Mouse (Mus musculus) T-cell, adult 2 months (primary cell): ENCODE data around the gene Aarsd1.
A peak's percentile ranks its signal among the peaks of the same experiment; 100 is the strongest.
"Not testable (repeated sequence)": the region's sequence is repeated elsewhere in the genome, so short reads cannot be mapped to it uniquely, and the experiment has no call there.

ENCODE experiments used
- DNase-seq: peaks from one replicate; pipeline ENCODE4 v3.0.0; 2022; ENCODE audit warnings: low spot score

Gene Aarsd1

GRCm38 (mm10) chr11:101446860-101447259, 29.4 kb upstream of the Aarsd1 start:
- DNase-seq, result not testable (repeated sequence)

- no peak for DNase-seq
These were observed 28.9 kb upstream of the Aarsd1 start for GRCm38 (mm10) chr11:101446319-101446718.

GRCm38 (mm10) chr11:101442760-101443159, 25.3 kb upstream of the Aarsd1 start:
- no peak for DNase-seq

- DNase-seq, result peak; percentile 99
These were observed 24.8 kb upstream of the Aarsd1 start, which contains the start of gene Rpl27 for GRCm38 (mm10) chr11:101442127-101442693. Gene Rpl27 (plus strand): TSS chr11:101442298.

- DNase-seq, result not testable (repeated sequence)
These were observed 24.2 kb upstream of the Aarsd1 start for GRCm38 (mm10) chr11:101441450-101442126.

- not testable (repeated sequence) for DNase-seq
These were observed 20.6 kb upstream of the Aarsd1 start for GRCm38 (mm10) chr11:101438006-101438405.

GRCm38 (mm10) chr11:101436916-101437315, 19.5 kb upstream of the Aarsd1 start:
- DNase-seq, result no peak

GRCm38 (mm10) chr11:101435831-101436230, 18.4 kb upstream of the Aarsd1 start:
- no peak for DNase-seq

- DNase-seq, result no peak
These were observed 16.0 kb upstream of the Aarsd1 start for GRCm38 (mm10) chr11:101433396-101433795.

GRCm38 (mm10) chr11:101431327-101431726, 13.9 kb upstream of the Aarsd1 start:
- no peak for DNase-seq

- no peak for DNase-seq
These were observed 8.8 kb upstream of the Aarsd1 start for GRCm38 (mm10) chr11:101426165-101426564.

- peak; percentile 98 for DNase-seq
These were observed 7.8 kb upstream of the Aarsd1 start, which contains the start of the genes Rundc1 and Ptges3l for GRCm38 (mm10) chr11:101424925-101425813. Gene Rundc1 (plus strand): TSS chr11:101425085. Gene Ptges3l (minus strand): TSS chr11:101425333.

GRCm38 (mm10) chr11:101424105-101424851, 6.9 kb upstream of the Aarsd1 start, which contains the start of gene Gm27029:
Gene Gm27029 (minus strand): TSS chr11:101424796.
- DNase-seq, result no peak

- DNase-seq, result no peak
These were observed 2.7 kb upstream of the Aarsd1 start for GRCm38 (mm10) chr11:101420148-101420547.

- no peak for DNase-seq
These were observed 2.2 kb upstream of the Aarsd1 start for GRCm38 (mm10) chr11:101419610-101420009.

- no peak for DNase-seq
These were observed 1.6 kb upstream of the Aarsd1 start for GRCm38 (mm10) chr11:101418991-101419390.

- peak; percentile 13 for DNase-seq
These were observed 848 bp downstream of the Aarsd1 start for GRCm38 (mm10) chr11:101416433-101417100.

GRCm38 (mm10) chr11:101415306-101415705, 2.1 kb downstream of the Aarsd1 start:
- DNase-seq, result no peak

GRCm38 (mm10) chr11:101395110-101395509, 22.3 kb downstream of the Aarsd1 start:
- peak; percentile 54 for DNase-seq

- no peak for DNase-seq
These were observed 35.6 kb downstream of the Aarsd1 start for GRCm38 (mm10) chr11:101381817-101382216.

- DNase-seq, result no peak
These were observed 38.5 kb downstream of the Aarsd1 start for GRCm38 (mm10) chr11:101378926-101379325.
